Mouse (Mus musculus): ENCODE results near the gene Maged2. TPM values are rescaled to one million over a fixed set of nuclear protein-coding genes. Genes with fewer than 3 reads are reported as not detected.
"Not testable (repeated sequence)": the region's sequence is repeated elsewhere in the genome, so short reads cannot be mapped to it uniquely, and the experiment has no call there.

Maged2 gene
- polyA plus RNA-seq (2012) = 0.15 TPM in 2 replicates

DNA sequence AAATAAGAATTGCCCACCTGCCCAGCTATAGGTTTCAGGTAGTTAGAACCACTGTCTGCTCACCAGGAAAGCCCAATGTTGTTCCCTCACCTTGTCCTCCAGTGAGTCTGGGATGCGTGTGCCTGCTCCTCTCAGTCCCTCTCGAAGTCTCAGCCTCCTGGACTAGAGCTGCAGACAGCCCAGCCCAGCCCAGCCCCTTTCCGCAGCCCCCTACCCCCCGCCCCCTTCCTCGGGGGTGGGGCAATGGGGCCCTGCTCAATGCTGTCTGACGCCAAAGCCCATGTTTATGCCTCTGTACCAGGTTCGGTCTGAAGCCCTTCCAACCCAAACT is at the start of gene Maged2:
TSS of gene Maged2 (minus strand) at position 207 of the 331 bp plus-strand sequence.
- Histone ChIP-seq H3K4me3 (replicated peaks) (peak within 1 kb of the TSS; percentile 57), H3K27me3 (ENCODE audit: control insufficient read depth) (no peaks in the 10 kb centered on the region; the same call in 1 of the 2 replicates), H3K4me1 (ENCODE audit: control insufficient read depth) (peaks cover 7% of the 10 kb centered on the region), H3K9me3 (ENCODE audit: control insufficient read depth, low read length) (no peaks in the 10 kb centered on the region), H3K36me3 (ENCODE audit: control insufficient read depth) (no peaks in the 10 kb centered on the region; the same call in 1 of the 2 replicates)
- no peak for TF ChIP-seq GATA1 (IDR thresholded peaks at IDR 0.05; ENCODE audit: low read length)
- TF ChIP-seq TAL1 (IDR thresholded peaks at IDR 0.05; ENCODE audit: low read length) = no peak

DNA sequence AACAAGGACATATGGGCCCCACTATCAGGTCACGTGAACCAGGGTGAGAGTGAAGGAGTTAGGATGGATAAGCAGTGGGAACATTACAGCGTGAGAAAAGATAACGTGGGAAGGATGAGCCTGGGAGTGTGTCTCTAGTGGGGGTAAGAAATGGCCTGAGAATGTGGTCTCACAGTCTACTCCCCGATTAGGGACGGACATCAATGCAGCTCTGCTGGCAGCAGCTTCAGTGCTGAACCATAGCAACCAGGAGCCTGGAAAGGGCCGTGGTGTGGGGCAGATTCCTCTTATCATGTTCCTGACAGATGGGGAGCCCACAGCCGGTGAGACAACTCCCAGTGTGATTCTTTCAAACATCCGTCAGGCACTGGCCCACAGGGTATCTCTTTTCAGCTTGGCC is 34.1 kb upstream of the Maged2 start:
- H3K36me3 ChIP-seq (ENCODE audit: control insufficient read depth) = no peaks in the 10 kb centered on the region
- TF ChIP-seq TAL1 (IDR thresholded peaks at IDR 0.05; ENCODE audit: low read length) (no peak), GATA1 (IDR thresholded peaks at IDR 0.05; ENCODE audit: low read length) (no peak)
- no peaks in the 10 kb centered on the region for H3K9me3 ChIP-seq (ENCODE audit: control insufficient read depth, low read length)
- peaks cover 3% of the 10 kb centered on the region; the same call in 1 of the 2 replicates for H3K27me3 ChIP-seq (ENCODE audit: control insufficient read depth)
- no peak overlapping the region for H3K4me3 ChIP-seq (replicated peaks)
- H3K4me1 ChIP-seq (ENCODE audit: control insufficient read depth) = peaks cover 6% of the 10 kb centered on the region

DNA sequence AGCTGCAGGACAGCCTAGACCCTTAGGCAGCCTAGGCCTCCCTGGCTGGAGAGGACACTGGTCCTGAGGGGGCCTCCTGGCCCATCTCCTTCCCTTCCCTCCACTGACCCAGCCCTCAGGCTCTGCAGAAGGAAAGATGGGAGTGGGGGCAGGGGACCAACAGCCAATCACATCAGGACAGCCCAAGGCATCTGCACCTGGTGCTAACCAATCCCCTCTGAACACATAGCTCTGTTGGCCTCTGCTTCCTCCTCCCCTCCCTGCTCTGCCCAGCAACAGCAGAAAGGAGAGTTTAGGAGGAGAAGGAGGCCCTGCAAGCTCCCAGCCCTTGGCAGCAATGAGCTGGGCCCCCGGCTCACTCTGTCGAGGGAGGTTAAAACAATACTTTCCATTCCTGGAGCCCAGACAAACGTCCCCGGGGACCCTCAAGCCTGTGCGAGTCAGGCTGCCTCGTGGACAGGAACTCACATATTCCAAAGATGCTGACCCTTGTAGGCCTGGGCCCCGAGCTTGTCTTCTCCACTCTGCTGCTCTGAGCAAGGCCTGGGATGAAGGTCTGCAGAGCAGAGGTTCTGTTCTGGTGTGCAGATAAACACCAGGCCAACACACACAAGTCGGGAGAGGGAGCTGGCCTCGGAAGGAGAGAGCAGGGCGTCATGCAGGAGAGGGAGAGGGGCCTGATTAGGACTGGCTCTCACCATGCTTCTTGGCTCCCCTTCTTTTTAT is 31.5 kb upstream of the Maged2 start:
- not testable (repeated sequence) for H3K9me3 ChIP-seq (ENCODE audit: control insufficient read depth, low read length); H3K4me1 ChIP-seq (ENCODE audit: control insufficient read depth); H3K4me3 ChIP-seq (replicated peaks); H3K27me3 ChIP-seq (ENCODE audit: control insufficient read depth); H3K36me3 ChIP-seq (ENCODE audit: control insufficient read depth)

DNA sequence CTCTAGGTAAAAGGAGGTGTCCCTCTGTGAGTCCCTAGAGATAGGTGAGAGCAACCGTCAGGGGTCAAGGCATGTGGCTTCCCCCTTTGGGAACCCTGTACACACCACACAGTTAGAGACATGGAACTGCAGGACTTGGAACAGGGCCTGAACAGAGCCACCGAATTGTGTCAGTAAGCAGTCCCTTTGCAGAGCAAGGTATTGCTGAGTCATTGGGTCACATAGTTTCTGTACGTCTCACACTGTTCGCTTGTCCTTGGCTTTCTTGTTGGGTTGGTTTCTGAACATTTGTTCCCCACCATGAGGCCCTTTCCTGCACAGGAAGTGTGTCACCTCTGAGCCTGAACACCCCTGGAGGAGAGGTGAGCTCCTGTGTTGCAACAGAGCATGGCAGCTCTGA is 29.1 kb upstream of the Maged2 start:
- H3K4me1 ChIP-seq (ENCODE audit: control insufficient read depth); H3K4me3 ChIP-seq (replicated peaks); H3K36me3 ChIP-seq (ENCODE audit: control insufficient read depth); H3K27me3 ChIP-seq (ENCODE audit: control insufficient read depth); H3K9me3 ChIP-seq (ENCODE audit: control insufficient read depth, low read length): not testable (repeated sequence)

DNA sequence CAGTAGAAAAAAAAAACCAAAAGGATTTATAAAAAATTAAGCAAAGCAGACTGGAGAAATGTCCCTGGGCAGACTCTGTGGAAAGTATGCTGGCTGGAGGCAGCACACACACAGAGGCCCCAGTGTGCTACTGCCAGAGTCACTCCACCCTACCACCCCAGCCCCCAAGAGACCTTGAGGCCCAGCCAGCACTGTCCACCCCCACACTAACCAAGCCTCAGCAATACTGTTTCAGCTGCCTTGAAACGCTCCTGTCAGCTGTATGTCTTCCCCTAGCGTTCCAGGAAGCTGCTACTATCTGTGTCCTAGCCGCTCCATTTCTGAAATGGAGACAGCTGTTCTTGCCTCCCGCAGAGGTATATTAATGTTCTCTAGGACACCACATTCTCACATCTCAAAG is 16.2 kb upstream of the Maged2 start:
- Histone ChIP-seq H3K9me3 (ENCODE audit: control insufficient read depth, low read length) (no peaks in the 10 kb centered on the region), H3K36me3 (ENCODE audit: control insufficient read depth) (no peaks in the 10 kb centered on the region), H3K4me3 (replicated peaks) (no peak overlapping the region), H3K4me1 (ENCODE audit: control insufficient read depth) (no peaks in the 10 kb centered on the region), H3K27me3 (ENCODE audit: control insufficient read depth) (no peaks in the 10 kb centered on the region)
- TF ChIP-seq TAL1 (IDR thresholded peaks at IDR 0.05; ENCODE audit: low read length) (no peak), GATA1 (IDR thresholded peaks at IDR 0.05; ENCODE audit: low read length) (no peak)

DNA sequence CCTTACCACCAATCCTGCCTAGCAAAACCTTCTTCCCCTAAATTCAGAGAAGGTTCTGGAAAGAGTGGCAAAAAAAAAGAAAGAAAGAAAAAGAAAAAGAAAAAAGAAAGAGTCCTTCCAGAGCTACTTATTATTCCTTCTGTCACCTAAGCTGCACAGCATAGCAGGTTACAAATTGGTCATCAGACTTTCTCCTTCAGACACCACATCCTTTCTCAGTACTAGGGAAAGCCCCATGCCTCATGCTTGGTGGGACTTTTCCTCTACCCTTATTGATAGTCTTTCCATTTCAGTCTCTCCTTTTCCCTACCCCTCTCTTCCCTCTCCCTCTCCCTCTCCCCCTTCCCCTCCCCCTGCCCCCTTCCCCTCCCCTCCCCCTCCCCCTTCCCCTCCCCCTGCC is 3.1 kb upstream of the Maged2 start:
- Histone ChIP-seq H3K27me3 (ENCODE audit: control insufficient read depth) (no peaks in the 10 kb centered on the region; the same call in 1 of the 2 replicates), H3K4me1 (ENCODE audit: control insufficient read depth) (peaks cover 7% of the 10 kb centered on the region), H3K4me3 (replicated peaks) (no peak overlapping the region)

DNA sequence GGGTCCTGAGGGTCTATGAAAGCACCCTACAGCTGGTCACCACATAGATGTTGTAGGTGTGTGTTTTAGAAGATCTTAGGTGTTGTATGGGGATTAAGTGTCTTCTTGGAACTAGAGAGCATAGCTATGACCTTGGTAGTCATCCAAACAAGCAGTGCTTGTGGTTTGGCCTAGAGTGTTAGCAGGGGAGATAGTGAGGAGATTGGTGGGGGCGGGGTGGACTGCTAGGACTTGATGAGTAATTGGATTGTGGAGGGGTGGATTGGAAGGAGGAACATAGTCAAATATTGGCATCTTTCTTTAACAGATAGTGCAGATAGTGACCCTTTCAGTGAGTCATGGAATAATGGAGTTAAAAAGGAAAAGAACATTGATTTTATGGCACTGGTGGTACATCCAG is 1.5 kb upstream of the Maged2 start:
- no peaks in the 10 kb centered on the region for H3K9me3 ChIP-seq (ENCODE audit: control insufficient read depth, low read length)
- H3K4me1 ChIP-seq (ENCODE audit: control insufficient read depth) = peaks cover 7% of the 10 kb centered on the region
- H3K27me3 ChIP-seq (ENCODE audit: control insufficient read depth) = no peaks in the 10 kb centered on the region; the same call in 1 of the 2 replicates
- no peak overlapping the region for H3K4me3 ChIP-seq (replicated peaks)
- H3K36me3 ChIP-seq (ENCODE audit: control insufficient read depth) = no peaks in the 10 kb centered on the region
- TF ChIP-seq TAL1 (IDR thresholded peaks at IDR 0.05; ENCODE audit: low read length) (no peak), GATA1 (IDR thresholded peaks at IDR 0.05; ENCODE audit: low read length) (no peak)

More for the DNA sequence above, 3.1 kb upstream of the Maged2 start:
- Histone ChIP-seq H3K36me3 (ENCODE audit: control insufficient read depth) (no peaks in the 10 kb centered on the region), H3K9me3 (ENCODE audit: control insufficient read depth, low read length) (no peaks in the 10 kb centered on the region)
- TF ChIP-seq GATA1 (IDR thresholded peaks at IDR 0.05; ENCODE audit: low read length) (no peak), TAL1 (IDR thresholded peaks at IDR 0.05; ENCODE audit: low read length) (no peak)

DNA sequence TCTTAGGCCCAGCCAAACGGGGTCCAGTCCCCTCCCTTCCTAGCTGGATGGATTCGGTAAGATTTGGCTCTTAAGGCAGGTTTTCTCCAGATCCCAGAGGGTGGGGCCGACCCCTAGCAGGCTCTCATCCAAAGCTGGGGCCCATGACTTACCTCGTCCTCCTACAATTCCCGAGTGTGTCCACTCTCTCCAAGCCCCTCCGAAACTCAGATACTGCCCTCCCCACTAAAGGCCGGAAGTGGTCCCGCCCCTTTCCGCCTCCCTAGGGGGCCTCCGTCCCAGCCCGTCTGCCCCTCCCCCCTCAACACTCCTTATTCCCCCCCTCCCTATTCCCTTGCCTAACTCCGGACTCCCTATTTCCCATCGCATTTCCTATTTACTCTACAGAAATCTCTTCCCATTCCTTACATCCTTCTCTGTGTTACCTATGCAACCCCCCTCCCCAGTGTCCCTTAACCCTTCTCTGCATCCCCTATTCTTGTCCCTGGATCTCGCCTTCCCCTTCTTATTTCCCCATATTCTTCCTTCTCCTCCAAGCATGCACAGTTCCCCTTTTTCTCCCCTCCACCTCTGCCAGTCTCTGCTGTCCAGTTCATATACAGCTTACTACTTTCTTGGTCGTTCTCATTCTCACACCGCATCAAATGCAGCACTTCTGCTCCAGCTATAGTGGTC is 544 bp downstream of the Maged2 start:
- H3K4me1 ChIP-seq (ENCODE audit: control insufficient read depth) = peaks cover 7% of the 10 kb centered on the region
- no peak for TF ChIP-seq TAL1 (IDR thresholded peaks at IDR 0.05; ENCODE audit: low read length)
- no peak for TF ChIP-seq GATA1 (IDR thresholded peaks at IDR 0.05; ENCODE audit: low read length)
- no peaks in the 10 kb centered on the region; the same call in 1 of the 2 replicates for H3K27me3 ChIP-seq (ENCODE audit: control insufficient read depth)
- no peaks in the 10 kb centered on the region for H3K9me3 ChIP-seq (ENCODE audit: control insufficient read depth, low read length)
- H3K36me3 ChIP-seq (ENCODE audit: control insufficient read depth) = no peaks in the 10 kb centered on the region; the same call in 1 of the 2 replicates
- peak overlapping the region; percentile 57 for H3K4me3 ChIP-seq (replicated peaks)

DNA sequence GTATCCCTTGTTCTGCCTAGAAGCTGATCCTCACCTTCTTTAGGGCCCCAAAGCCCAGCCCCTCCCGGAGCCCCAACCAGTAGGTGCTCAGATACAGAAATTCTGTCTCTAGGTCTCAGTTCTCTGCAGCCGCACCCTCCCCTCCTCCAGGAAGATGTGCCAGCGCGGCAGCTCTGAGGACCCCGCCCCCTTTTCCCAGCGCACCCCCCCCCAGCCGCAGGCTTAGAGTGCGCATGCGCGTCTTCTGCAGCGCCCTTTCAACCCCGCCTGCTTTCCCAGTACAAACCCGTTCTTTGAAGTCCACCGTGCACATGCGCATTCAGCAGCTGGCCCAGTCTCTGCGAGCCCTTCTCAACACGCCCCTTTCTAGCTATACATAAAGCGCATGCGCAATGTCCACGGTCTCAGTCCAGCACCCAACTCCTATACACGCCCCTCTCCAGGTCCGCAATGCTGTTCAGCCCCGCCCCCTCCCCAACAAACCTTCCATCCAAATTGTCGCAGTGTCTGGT is 1.3 kb downstream of the Maged2 start:
- Histone ChIP-seq H3K27me3 (ENCODE audit: control insufficient read depth) (no peaks in the 10 kb centered on the region; the same call in 1 of the 2 replicates), H3K4me3 (replicated peaks) (peak overlapping the region; percentile 57), H3K9me3 (ENCODE audit: control insufficient read depth, low read length) (no peaks in the 10 kb centered on the region), H3K36me3 (ENCODE audit: control insufficient read depth) (no peaks in the 10 kb centered on the region; the same call in 1 of the 2 replicates), H3K4me1 (ENCODE audit: control insufficient read depth) (peaks cover 7% of the 10 kb centered on the region)
- no peak for TF ChIP-seq TAL1 (IDR thresholded peaks at IDR 0.05; ENCODE audit: low read length)
- TF ChIP-seq GATA1 (IDR thresholded peaks at IDR 0.05; ENCODE audit: low read length) = no peak

DNA sequence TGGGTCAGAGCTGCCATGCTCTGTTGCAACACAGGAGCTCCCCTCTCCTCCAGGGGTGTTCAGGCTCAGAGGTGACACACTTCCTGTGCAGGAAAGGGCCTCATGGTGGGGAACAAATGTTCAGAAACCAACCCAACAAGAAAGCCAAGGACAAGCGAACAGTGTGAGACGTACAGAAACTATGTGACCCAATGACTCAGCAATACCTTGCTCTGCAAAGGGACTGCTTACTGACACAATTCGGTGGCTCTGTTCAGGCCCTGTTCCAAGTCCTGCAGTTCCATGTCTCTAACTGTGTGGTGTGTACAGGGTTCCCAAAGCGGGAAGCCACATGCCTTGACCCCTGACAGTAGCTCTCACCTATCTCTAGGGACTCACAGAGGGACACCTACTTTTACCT is 13.2 kb downstream of the Maged2 start:
- H3K36me3 ChIP-seq (ENCODE audit: control insufficient read depth); H3K4me3 ChIP-seq (replicated peaks); H3K9me3 ChIP-seq (ENCODE audit: control insufficient read depth, low read length); H3K4me1 ChIP-seq (ENCODE audit: control insufficient read depth); H3K27me3 ChIP-seq (ENCODE audit: control insufficient read depth): not testable (repeated sequence)

DNA sequence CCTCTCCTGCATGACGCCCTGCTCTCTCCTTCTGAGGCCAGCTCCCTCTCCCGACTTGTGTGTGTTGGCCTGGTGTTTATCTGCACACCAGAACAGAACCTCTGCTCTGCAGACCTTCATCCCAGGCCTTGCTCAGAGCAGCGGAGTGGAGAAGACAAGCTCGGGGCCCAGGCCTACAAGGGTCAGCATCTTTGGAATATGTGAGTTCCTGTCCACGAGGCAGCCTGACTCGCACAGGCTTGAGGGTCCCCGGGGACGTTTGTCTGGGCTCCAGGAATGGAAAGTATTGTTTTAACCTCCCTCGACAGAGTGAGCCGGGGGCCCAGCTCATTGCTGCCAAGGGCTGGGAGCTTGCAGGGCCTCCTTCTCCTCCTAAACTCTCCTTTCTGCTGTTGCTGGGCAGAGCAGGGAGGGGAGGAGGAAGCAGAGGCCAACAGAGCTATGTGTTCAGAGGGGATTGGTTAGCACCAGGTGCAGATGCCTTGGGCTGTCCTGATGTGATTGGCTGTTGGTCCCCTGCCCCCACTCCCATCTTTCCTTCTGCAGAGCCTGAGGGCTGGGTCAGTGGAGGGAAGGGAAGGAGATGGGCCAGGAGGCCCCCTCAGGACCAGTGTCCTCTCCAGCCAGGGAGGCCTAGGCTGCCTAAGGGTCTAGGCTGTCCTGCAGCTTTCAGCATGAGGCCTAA is 15.5 kb downstream of the Maged2 start:
- H3K4me3 ChIP-seq (replicated peaks); H3K9me3 ChIP-seq (ENCODE audit: control insufficient read depth, low read length); H3K36me3 ChIP-seq (ENCODE audit: control insufficient read depth); H3K27me3 ChIP-seq (ENCODE audit: control insufficient read depth); H3K4me1 ChIP-seq (ENCODE audit: control insufficient read depth): not testable (repeated sequence)
